Mouse (Mus musculus): Measurements from ENCODE around the gene Lmx1b.

Gene Lmx1b

DNA sequence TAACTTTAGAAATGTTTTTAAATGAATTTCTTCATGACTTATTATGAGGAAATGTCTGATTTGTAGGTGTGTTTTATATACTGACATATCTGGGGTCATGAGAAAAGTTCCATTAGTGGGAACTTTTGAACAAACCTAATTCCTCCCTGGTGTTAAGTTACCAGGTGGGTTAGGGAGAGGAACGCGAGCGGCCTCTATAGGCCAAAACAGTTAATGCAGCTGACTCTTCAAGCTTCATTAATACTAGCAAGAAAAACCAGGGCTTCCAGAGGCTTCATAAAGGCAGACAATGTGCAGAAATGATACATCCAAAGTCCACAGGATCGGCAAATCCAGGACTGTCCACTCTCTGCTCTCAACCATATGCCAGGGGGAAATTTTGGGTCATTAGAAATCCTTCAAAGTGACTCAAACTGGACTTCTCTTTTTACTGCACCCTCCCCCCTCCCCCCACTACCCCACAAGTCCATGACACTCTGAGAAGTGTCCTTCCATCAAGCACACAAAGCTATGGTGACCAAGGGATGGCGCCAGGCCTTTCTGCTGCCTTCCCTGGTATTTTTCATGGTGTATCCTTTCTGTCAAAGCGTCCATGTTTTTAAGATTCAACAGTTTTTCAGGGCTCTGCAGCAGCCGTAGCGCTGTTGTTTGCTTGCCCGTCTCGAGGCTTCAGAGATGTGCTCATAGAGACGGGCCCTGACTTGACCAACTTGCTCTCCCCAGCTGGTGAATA is 97.4 kb downstream of the Lmx1b start:
- DNase-seq: no peak

- no peak for DNase-seq
These were observed 114.8 kb downstream of the Lmx1b start for GRCm38 (mm10) chr2:33525274-33526055.

- DNase-seq: no peak
These were observed 124.5 kb downstream of the Lmx1b start for GRCm38 (mm10) chr2:33515856-33516255.

- no peak for DNase-seq
These were observed 124.9 kb downstream of the Lmx1b start for GRCm38 (mm10) chr2:33515431-33515830.
